Mouse (Mus musculus): ENCODE results near the gene Lurap1l. TPM values are rescaled to one million over a fixed set of nuclear protein-coding genes. Genes with fewer than 3 reads are reported as not detected.

Gene Lurap1l
- polyA plus RNA-seq, 1 experiment from 2014 or later = 8.8 TPM

- H3K4me3 ChIP-seq (replicated peaks; ENCODE audit: low read depth, low read length) = no peak overlapping the region
- DNase-seq = no peak
- no peaks in the 10 kb centered on the region for H3K27me3 ChIP-seq (ENCODE audit: control insufficient read depth, insufficient read depth, low read length)
- H3K36me3 ChIP-seq (ENCODE audit: control insufficient read depth, insufficient read depth, low read length) = no peaks in the 10 kb centered on the region
- 93% methylated on average over 2 of the region's 2 CpGs for WGBS
- no peaks in the 10 kb centered on the region for H3K9me3 ChIP-seq (ENCODE audit: control insufficient read depth, low read length)
- no peak overlapping the region for H3K27ac ChIP-seq (replicated peaks; ENCODE audit: low read depth, low read length)
- H3K9ac ChIP-seq (replicated peaks; ENCODE audit: low read length) = no peak overlapping the region
- no peak for ATAC-seq (ENCODE audit: low FRiP score, low TSS enrichment)
- H3K4me1 ChIP-seq (ENCODE audit: control insufficient read depth, insufficient read depth, low read length) = no peaks in the 10 kb centered on the region
- H3K4me2 ChIP-seq (ENCODE audit: low read length) = no peak overlapping the region
Measured at GRCm38 (mm10) chr4:81003528-81003927, 93.1 kb downstream of the Lurap1l start.

Small RNAs within 50 kb of the gene (microRNA-seq; reads per million reads assigned to microRNA genes)
- not detected for gene Gm27452

Other genes with a start within 250 kb of the Lurap1l start
- 0.16 and 0.45 TPM in 2 replicates for gene Tyrp1, start 76.5 kb upstream of the Lurap1l start, polyA plus RNA-seq (2014; fragmentation: Nextera tagmentation; extraction: Ambion mirVana)